Mouse (Mus musculus): ENCODE results near the gene Amer2. TPM values are rescaled to one million over a fixed set of nuclear protein-coding genes. Genes with fewer than 3 reads are reported as not detected.
"Not testable (repeated sequence)": the region's sequence is repeated elsewhere in the genome, so short reads cannot be mapped to it uniquely, and the experiment has no call there.

Amer2 gene
- polyA plus RNA-seq (2014; fragmentation: Nextera tagmentation; extraction: Ambion mirVana), result 18.7 and 19.7 TPM in 2 replicates

DNA sequence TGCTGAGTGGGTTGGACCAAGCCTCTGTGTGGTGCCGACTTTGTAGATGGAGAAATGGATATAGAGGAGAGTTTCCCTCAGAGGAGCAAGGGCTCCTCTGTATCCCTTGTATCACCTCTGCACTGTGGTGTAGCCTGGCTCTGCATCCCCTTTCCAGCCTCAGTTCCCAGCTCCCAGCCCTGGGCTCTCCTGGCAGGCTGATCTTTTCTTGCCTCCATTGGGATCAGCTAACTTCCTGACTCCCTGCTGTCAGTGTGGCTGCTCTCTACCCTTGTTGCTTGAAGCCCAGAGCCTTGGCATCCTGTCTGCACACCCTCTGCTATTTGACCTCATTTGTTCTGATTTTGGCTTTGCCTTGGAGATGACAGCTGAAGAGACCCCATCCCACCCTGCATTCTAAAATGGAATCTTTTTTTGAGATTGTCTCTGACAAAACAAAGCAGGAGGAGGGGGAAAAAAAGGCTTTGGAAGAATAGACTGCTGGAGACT is at the start of gene Amer2:
Gene Amer2 (plus strand): TSS at position 439 of the 489 bp plus-strand sequence.
- no peak within 1 kb of the TSS for H3K4me2 ChIP-seq (replicated peaks)
- no peaks in the 10 kb centered on the region for H3K27me3 ChIP-seq (ENCODE audit: control insufficient read depth, insufficient read depth, low read length)
- ATAC-seq (ENCODE audit: low FRiP score), result no peak
- H3K4me3 ChIP-seq (replicated peaks; ENCODE audit: low read length), result no peak within 1 kb of the TSS
- peaks cover 16% of the 10 kb centered on the region for H3K4me1 ChIP-seq (replicated peaks; ENCODE audit: control insufficient read depth, insufficient read depth, low read length)
- no peak for DNase-seq (ENCODE audit: low spot score)
- no peaks in the 10 kb centered on the region for H3K9me3 ChIP-seq (ENCODE audit: control insufficient read depth, low read length)
- no peak within 1 kb of the TSS for H3K9ac ChIP-seq
- WGBS, result 82% methylated on average over 1 of the region's 1 CpGs
- H3K27ac ChIP-seq, result no peak within 1 kb of the TSS
- H3K36me3 ChIP-seq (replicated peaks; ENCODE audit: control insufficient read depth, insufficient read depth), result no peaks in the 10 kb centered on the region

DNA sequence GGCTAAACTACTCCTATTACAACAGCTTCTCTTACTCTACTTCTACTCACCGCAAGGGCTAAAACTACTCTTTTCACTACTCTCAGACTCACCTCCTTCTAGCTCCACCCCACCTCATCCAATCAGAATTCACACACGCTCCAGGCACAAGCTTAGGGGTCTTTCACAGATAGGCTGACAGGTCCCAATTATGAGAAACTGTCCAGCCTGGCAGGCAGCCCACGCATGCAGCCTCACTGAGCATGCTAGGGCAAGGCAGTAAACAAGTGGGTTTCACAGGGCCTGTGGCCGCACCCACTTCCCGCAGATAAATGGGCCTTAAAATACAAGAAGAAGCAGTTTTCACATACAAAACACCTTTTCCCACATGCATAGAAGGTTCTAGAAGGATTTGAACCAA is 33.1 kb upstream of the Amer2 start:
- H3K9me3 ChIP-seq (ENCODE audit: control insufficient read depth, low read length); H3K4me1 ChIP-seq (replicated peaks; ENCODE audit: control insufficient read depth, insufficient read depth, low read length); DNase-seq (ENCODE audit: low spot score); ATAC-seq (ENCODE audit: low FRiP score); H3K4me3 ChIP-seq (replicated peaks; ENCODE audit: low read length); H3K9ac ChIP-seq; H3K27me3 ChIP-seq (ENCODE audit: control insufficient read depth, insufficient read depth, low read length); H3K27ac ChIP-seq; H3K4me2 ChIP-seq (replicated peaks); H3K36me3 ChIP-seq (replicated peaks; ENCODE audit: control insufficient read depth, insufficient read depth): not testable (repeated sequence)
- 78% methylated on average over 5 of the region's 5 CpGs for WGBS

DNA sequence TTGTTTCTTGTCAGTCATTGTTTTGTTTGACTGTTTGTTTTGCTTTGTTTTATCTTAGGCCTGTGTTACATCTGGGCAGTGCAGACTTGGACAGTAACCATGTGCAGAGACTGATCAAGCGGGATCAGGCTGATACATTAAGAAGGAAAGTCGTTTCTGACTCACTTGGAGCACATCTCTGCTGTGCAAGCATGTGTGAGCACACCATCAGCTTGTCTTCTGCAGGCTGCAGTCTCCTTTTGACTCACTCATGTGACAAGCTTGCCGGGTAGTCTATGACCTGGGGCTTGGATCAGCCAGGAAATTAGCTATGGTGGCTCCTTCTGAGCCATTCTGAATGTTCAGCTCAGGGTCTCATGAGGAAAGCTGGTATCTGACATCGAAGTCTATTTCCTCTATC is 32.5 kb upstream of the Amer2 start:
- Histone ChIP-seq H3K4me2 (replicated peaks) (no peak overlapping the region), H3K9me3 (ENCODE audit: control insufficient read depth, low read length) (no peaks in the 10 kb centered on the region), H3K9ac (no peak overlapping the region), H3K4me3 (replicated peaks; ENCODE audit: low read length) (no peak overlapping the region), H3K27me3 (ENCODE audit: control insufficient read depth, insufficient read depth, low read length) (no peaks in the 10 kb centered on the region), H3K36me3 (replicated peaks; ENCODE audit: control insufficient read depth, insufficient read depth) (no peaks in the 10 kb centered on the region), H3K4me1 (replicated peaks; ENCODE audit: control insufficient read depth, insufficient read depth, low read length) (no peaks in the 10 kb centered on the region), H3K27ac (no peak overlapping the region)
- WGBS, result 82% methylated on average over 4 of the region's 4 CpGs
- DNase-seq (ENCODE audit: low spot score) (no peak), ATAC-seq (ENCODE audit: low FRiP score) (no peak)

DNA sequence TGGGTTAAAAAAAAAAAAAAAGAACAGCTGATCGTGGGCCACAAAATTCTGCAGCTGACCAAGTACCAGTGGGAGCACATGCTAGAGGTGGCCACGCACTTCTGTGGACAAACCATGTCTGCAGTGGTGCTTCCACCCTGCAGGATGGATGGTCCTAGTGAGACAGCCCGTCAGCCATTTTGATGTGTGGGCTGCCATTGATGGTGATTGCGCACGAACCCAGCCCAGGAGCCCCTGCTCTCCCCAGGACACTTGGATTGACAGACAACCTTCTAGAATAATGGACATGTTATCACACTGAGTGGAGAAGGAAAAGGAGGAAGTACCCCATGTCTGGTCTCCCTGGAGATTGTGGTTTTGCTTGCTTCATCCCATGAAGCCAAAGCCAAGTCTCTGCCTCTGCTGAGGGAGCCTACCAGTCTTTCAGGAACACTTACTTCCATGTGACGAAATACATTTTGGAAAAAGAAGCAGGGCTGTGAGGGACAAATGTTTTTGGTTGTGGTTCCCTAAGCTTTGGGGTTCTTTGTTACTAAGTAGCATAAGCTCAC is 27.7 kb upstream of the Amer2 start:
- H3K9me3 ChIP-seq (ENCODE audit: control insufficient read depth, low read length), result no peaks in the 10 kb centered on the region
- no peak overlapping the region for H3K27ac ChIP-seq
- DNase-seq (ENCODE audit: low spot score) (no peak), ATAC-seq (ENCODE audit: low FRiP score) (no peak)
- H3K27me3 ChIP-seq (ENCODE audit: control insufficient read depth, insufficient read depth, low read length), result no peaks in the 10 kb centered on the region
- 95% methylated on average over 6 of the region's 6 CpGs for WGBS
- H3K4me1 ChIP-seq (replicated peaks; ENCODE audit: control insufficient read depth, insufficient read depth, low read length), result no peaks in the 10 kb centered on the region
- H3K4me3 ChIP-seq (replicated peaks; ENCODE audit: low read length), result no peak overlapping the region
- no peak overlapping the region for H3K9ac ChIP-seq
- no peaks in the 10 kb centered on the region for H3K36me3 ChIP-seq (replicated peaks; ENCODE audit: control insufficient read depth, insufficient read depth)
- H3K4me2 ChIP-seq (replicated peaks), result no peak overlapping the region

DNA sequence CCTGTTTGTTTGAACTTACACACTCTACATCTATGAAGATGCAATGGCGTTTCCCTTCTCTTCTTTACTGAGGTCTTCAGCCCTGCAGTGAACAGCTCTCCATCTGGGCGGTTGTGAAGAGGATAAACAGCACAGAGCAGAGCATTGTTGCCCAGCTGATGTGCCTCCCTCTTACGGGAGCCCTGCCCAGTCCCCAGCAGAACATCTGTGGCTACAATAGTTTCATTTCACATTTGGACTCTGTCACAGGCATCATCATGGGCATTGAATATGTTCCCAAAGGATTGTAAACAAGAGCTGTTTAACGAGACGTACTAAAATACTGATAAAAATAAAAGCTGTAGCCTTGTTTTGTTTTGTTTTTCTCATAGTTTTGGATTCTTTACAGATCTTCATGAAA is 14.7 kb upstream of the Amer2 start:
- no peak overlapping the region for H3K27ac ChIP-seq
- 85% methylated on average over 5 of the region's 5 CpGs for WGBS
- no peak overlapping the region for H3K9ac ChIP-seq
- H3K36me3 ChIP-seq (replicated peaks; ENCODE audit: control insufficient read depth, insufficient read depth), result no peaks in the 10 kb centered on the region
- DNase-seq (ENCODE audit: low spot score) (no peak), ATAC-seq (ENCODE audit: low FRiP score) (no peak)
- H3K9me3 ChIP-seq (ENCODE audit: control insufficient read depth, low read length), result no peaks in the 10 kb centered on the region
- H3K27me3 ChIP-seq (ENCODE audit: control insufficient read depth, insufficient read depth, low read length), result no peaks in the 10 kb centered on the region
- H3K4me2 ChIP-seq (replicated peaks), result no peak overlapping the region
- H3K4me1 ChIP-seq (replicated peaks; ENCODE audit: control insufficient read depth, insufficient read depth, low read length), result no peaks in the 10 kb centered on the region; the same call in 1 of the 2 replicates
- no peak overlapping the region for H3K4me3 ChIP-seq (replicated peaks; ENCODE audit: low read length)

DNA sequence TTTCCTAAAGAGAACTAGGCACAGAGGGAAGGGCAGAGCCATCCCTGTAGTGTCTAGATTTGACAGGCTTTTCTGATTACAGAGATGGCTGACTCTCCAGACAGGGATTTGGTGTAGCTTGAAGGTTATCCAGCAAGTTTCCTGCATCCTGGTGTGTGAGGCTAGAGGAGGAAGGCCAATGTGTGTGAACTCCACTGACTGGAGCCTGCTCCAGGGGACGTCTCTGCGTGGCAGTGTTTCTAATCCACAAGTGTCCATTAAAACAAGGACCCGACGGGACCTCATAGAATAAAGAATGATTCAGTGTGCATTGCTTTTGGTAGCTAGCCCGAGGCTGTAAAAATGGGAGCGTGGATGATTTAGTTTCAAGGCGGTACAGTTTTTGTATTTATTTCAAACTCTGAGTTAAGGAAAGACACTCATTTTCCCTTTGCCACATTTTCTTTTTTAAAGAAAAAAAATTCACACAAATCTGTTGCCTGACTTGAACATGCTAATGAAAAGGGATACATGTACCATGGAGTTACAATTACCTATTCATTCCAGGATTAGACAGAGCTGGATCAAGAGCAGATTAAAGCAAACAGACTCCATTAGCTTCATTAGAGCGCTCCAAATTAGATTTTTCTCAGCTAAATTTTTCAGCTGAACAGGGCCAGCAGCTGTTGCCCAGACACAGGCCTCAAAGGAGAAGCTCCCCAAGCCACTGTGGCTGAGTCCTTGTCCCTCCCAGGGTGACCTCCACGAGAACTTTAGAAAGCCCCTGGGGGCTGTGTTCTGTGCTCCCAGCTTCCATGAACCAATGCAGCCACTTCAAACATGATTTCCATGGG is 11.5 kb upstream of the Amer2 start:
- 45% methylated on average over 9 of the region's 9 CpGs for WGBS
- no peaks in the 10 kb centered on the region for H3K27me3 ChIP-seq (ENCODE audit: control insufficient read depth, insufficient read depth, low read length)
- no peak overlapping the region for H3K4me2 ChIP-seq (replicated peaks)
- no peaks in the 10 kb centered on the region for H3K9me3 ChIP-seq (ENCODE audit: control insufficient read depth, low read length)
- ATAC-seq (ENCODE audit: low FRiP score), result no peak; the same call in 1 of the 2 replicates
- H3K36me3 ChIP-seq (replicated peaks; ENCODE audit: control insufficient read depth, insufficient read depth), result no peaks in the 10 kb centered on the region
- H3K9ac ChIP-seq, result no peak overlapping the region
- 0 out of 2 replicates have a peak overlapping the region, but pooled peaks have one; percentile 2 for H3K27ac ChIP-seq
- no peak overlapping the region for H3K4me3 ChIP-seq (replicated peaks; ENCODE audit: low read length)
- no peak for DNase-seq (ENCODE audit: low spot score)
- H3K4me1 ChIP-seq (replicated peaks; ENCODE audit: control insufficient read depth, insufficient read depth, low read length), result no peaks in the 10 kb centered on the region; the same call in 1 of the 2 replicates

DNA sequence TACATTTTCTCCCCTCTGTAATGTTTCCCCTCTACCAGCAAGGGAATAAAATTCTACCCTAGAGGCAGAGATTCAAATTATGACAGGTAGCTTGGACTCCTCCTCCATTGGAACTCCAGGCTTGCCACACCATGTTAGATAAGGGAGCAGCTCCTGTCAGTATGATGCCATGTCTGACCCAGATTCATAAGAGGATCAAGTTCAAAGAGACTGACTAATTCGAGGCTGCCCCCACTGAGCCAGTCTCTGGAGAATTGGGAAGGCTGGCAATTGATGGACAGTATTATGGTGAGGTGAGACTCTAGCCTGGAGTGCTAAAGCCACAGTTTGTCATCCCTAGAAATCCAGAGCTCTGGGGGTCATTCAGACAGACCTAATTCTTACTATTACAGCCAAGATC is 6.3 kb upstream of the Amer2 start:
- ATAC-seq (ENCODE audit: low FRiP score) (no peak), DNase-seq (ENCODE audit: low spot score) (no peak)
- Histone ChIP-seq H3K4me2 (replicated peaks) (no peak overlapping the region), H3K27me3 (ENCODE audit: control insufficient read depth, insufficient read depth, low read length) (no peaks in the 10 kb centered on the region), H3K4me3 (replicated peaks; ENCODE audit: low read length) (no peak overlapping the region), H3K4me1 (replicated peaks; ENCODE audit: control insufficient read depth, insufficient read depth, low read length) (peaks cover 9% of the 10 kb centered on the region; the same call in 1 of the 2 replicates), H3K9ac (no peak overlapping the region), H3K27ac (no peak overlapping the region), H3K9me3 (ENCODE audit: control insufficient read depth, low read length) (no peaks in the 10 kb centered on the region), H3K36me3 (replicated peaks; ENCODE audit: control insufficient read depth, insufficient read depth) (no peaks in the 10 kb centered on the region)
- WGBS, result 60% methylated on average over 1 of the region's 1 CpGs

DNA sequence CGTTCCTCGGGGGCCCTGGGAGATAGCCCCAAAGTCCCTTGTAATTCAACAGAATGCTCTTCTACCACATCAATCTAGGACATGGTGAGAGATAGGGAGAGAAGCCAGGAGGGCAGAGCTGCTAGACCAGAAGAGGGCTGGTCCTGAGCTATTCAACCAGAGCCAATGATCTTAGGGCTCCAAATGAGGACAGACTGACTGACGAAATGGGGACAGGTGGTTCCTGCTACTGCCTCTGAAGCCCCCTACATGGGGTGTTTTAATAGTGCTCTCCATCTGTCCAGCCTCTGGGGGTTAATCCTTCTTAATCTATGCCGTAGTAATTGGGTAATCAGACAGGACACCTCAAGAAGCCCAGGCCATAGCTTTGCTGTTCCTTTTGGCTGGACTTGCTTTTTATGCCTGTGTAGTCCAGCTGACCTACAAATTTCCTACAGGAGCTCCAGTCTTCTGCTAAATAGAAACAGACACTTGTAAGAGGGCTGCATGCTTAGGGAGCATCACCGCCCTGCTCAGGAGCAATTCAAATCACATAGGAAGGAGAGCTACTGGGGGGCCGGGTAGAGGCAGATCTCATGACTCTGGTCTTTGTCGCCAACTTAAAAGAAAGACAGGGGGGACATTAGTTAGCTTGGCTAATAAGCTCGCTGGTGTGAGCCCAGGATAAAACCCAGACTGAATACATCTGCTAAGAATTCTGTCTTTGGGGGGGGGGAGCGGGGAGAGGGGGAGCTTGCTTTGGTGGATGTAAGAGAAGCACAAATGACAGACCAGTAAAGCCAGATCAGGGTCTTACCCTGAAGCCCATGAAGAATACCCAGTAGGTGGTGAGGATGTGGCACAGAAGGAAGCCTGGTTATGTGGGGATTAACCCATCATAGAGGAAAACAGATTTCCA is 4.0 kb upstream of the Amer2 start:
- Histone ChIP-seq H3K4me2 (replicated peaks) (no peak overlapping the region), H3K36me3 (replicated peaks; ENCODE audit: control insufficient read depth, insufficient read depth) (no peaks in the 10 kb centered on the region), H3K4me1 (replicated peaks; ENCODE audit: control insufficient read depth, insufficient read depth, low read length) (peaks cover 9% of the 10 kb centered on the region; the same call in 1 of the 2 replicates), H3K4me3 (replicated peaks; ENCODE audit: low read length) (no peak overlapping the region), H3K27ac (no peak overlapping the region), H3K27me3 (ENCODE audit: control insufficient read depth, insufficient read depth, low read length) (no peaks in the 10 kb centered on the region), H3K9me3 (ENCODE audit: control insufficient read depth, low read length) (no peaks in the 10 kb centered on the region), H3K9ac (no peak overlapping the region)
- ATAC-seq (ENCODE audit: low FRiP score) (no peak), DNase-seq (ENCODE audit: low spot score) (no peak)
- 56% methylated on average over 9 of the region's 9 CpGs for WGBS
